Mouse (Mus musculus) leukemia stem cell, adult 10-12 weeks (primary cell): Measurements from ENCODE around the gene Lnpk. TPM values are rescaled to one million over a fixed set of nuclear protein-coding genes. Genes with fewer than 3 reads are reported as not detected.

ENCODE experiments used
- polyA plus RNA-seq: library from polyadenylated mRNA; stranded (reverse); fragments of >175 nt; gene quantifications from 2 replicates; pipeline ENCODE4 v1.2.3, GENCODE M21; 2012; ENCODE audit warnings: low replicate concordance

Lnpk gene
- polyA plus RNA-seq, result 6.2 and 45.5 TPM in 2 replicates

DNA sequence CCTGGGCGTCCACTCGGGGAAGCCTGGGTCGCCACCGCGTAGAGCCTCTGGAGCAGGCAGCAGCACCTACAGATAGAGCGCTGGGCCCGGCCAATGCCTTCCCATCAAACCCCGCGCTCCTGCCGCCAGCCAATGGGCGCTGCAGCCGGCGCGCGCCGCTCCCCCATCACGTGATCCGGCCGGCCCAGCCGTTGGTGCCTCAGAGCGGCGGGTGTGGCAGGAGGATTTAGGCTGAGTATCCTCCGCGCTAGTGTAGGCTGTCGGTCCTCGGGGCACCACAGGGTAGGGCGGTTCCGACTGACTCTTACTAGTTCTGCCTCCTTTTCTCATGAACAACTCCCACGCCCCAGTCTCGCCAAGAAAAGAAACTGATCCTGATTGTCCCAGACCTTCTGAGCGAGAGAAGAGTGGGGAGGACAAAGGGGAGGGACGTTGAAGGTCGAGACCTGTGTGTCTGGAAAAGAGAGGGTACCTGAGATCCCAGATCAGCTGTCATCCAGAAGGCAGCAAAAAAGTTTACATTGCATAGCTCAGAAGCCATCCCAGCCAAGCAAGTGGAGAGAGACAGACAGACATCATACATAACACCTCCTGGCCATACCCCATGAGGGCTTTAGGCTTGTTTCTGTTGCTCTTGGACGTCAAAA, at the start of gene Lnpk:
Lnpk (minus strand) TSS at position 593 of the 647 bp plus-strand sequence.

Other genes starting within 250 kb of the Lnpk start
- not detected in 2 replicates for gene Evx2, start 80.1 kb upstream of the Lnpk start, polyA plus RNA-seq
- gene Hoxd13, start 88.9 kb upstream of the Lnpk start, polyA plus RNA-seq, result not detected in 2 replicates
- not detected in 2 replicates for gene Hoxd12, start 95.6 kb upstream of the Lnpk start, polyA plus RNA-seq
- gene Hoxd11, start 100.1 kb upstream of the Lnpk start, polyA plus RNA-seq, result not detected in 2 replicates
- not detected in 2 replicates for gene Hoxd10, start 112.5 kb upstream of the Lnpk start, polyA plus RNA-seq
- gene Hoxd9, start 118.3 kb upstream of the Lnpk start, polyA plus RNA-seq, result 0.14 TPM in 1 of 2 replicates, not detected in the other
- gene Hoxd8, start 125.2 kb upstream of the Lnpk start, polyA plus RNA-seq, result 0.10 and 0.20 TPM in 2 replicates
- gene Hoxd3, start 132.5 kb upstream of the Lnpk start, polyA plus RNA-seq, result not detected in 2 replicates
- gene Hoxd4, start 132.5 kb upstream of the Lnpk start, polyA plus RNA-seq, result not detected in 2 replicates
- not detected in 2 replicates for gene Gm28230, start 147.3 kb upstream of the Lnpk start, polyA plus RNA-seq
- gene Hoxd1, start 183.5 kb upstream of the Lnpk start, polyA plus RNA-seq, result not detected in 2 replicates
- 77.9 and 92.5 TPM in 2 replicates for gene Mtx2, start 246.4 kb upstream of the Lnpk start, polyA plus RNA-seq